ENCODE assay signal across 14 mouse cellular contexts in the genomic region with DNA sequence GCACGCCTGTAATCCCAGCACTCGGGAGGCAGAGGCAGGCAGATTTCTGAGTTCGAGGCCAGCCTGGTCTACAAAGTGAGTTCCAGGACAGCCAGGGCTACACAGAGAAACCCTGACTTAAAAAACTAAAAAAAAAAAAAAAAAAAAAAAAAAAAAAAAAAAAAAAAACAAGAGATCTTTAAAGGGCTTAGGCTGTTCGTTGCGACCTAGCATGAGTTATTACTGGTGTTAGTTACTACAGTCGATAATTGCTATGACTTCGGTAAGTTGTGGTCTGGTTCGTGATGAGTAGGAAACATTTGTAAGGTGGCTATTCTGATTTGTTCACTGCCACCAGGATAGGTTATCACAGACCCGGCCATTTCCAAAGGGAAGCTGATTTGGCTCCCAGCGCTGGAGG. TPM values are rescaled to one million over a fixed set of nuclear protein-coding genes. Genes with fewer than 3 reads are reported as not detected.
DNase-seq lines count a peak whose midpoint lies in the region; ATAC-seq and TF ChIP-seq lines count a peak whose summit lies in the region.
"Not testable (repeated sequence)": the region's sequence is repeated elsewhere in the genome, so short reads cannot be mapped to it uniquely, and the experiment has no call there.
"Had no signal": no experiment of that assay in that cellular context is flagged by ENCODE, and none has a peak within 500 bp of the region (broad histone marks: within the 10 kb centered on the region; RNA-seq: fewer than 3 reads in every experiment).

No protein-coding gene starts in this region.

- H3K36me3 ChIP-seq in ES-E14 (ENCODE audit: control insufficient read depth, insufficient read depth, low read length, poor library complexity, severe bottlenecking), result peaks cover 53% of the 10 kb centered on the region
- peaks cover 94% of the 10 kb centered on the region for H3K36me3 ChIP-seq in heart, embryonic 10.5 days
- H3K36me3 ChIP-seq in heart, embryonic 12.5 days, result peaks cover 81% of the 10 kb centered on the region
- H3K36me3 ChIP-seq in heart, embryonic 14.5 days (ENCODE audit: control insufficient read depth, insufficient read depth, low read length), result peaks cover 85% of the 10 kb centered on the region
- H3K36me3 ChIP-seq in intestine, embryonic 15.5 days, result peaks cover 52% of the 10 kb centered on the region
- peaks cover 58% of the 10 kb centered on the region for H3K36me3 ChIP-seq in intestine, postnatal 0 days (ENCODE audit: control insufficient read depth, insufficient read depth)

- H3K4me2 ChIP-seq in heart, embryonic 12.5 days; heart, embryonic 14.5 days (ENCODE audit: low read length); intestine, embryonic 15.5 days (replicated peaks); intestine, postnatal 0 days (replicated peaks; ENCODE audit: low read depth): not testable (repeated sequence)

- not testable (repeated sequence) for TF ChIP-seq CTCF in intestine, postnatal 0 days (IDR thresholded peaks at IDR 0.05; ENCODE audit: low read depth)

- H3K27me3 ChIP-seq in heart, embryonic 10.5 days (ENCODE audit: insufficient read depth, poor library complexity, severe bottlenecking); heart, embryonic 12.5 days (replicated peaks); heart, embryonic 14.5 days (ENCODE audit: control insufficient read depth, insufficient read depth, low read length); intestine, embryonic 15.5 days (replicated peaks); intestine, postnatal 0 days (replicated peaks; ENCODE audit: control insufficient read depth, insufficient read depth, low read length): not testable (repeated sequence)

- WGBS in heart, embryonic 10.5 days, result 91% methylated on average over 10 of the region's 10 CpGs
- 88% methylated on average over 10 of the region's 10 CpGs for WGBS in heart, embryonic 12.5 days
- 94% methylated on average over 10 of the region's 10 CpGs for WGBS in heart, embryonic 14.5 days
- 85% methylated on average over 10 of the region's 10 CpGs for WGBS in intestine, embryonic 15.5 days
- WGBS in intestine, postnatal 0 days, result 81% methylated on average over 10 of the region's 10 CpGs

- H3K4me1 ChIP-seq in ES-E14 (ENCODE audit: control insufficient read depth in 2 of 2, insufficient read depth in 2 of 2, low read length in 2 of 2, poor library complexity in 1 of 2); intestine, postnatal 0 days (replicated peaks; ENCODE audit: control insufficient read depth, insufficient read depth, low read length): not testable (repeated sequence)
- H3K4me1 ChIP-seq in heart, embryonic 10.5 days, result peaks cover 24% of the 10 kb centered on the region
- H3K4me1 ChIP-seq in heart, embryonic 12.5 days (replicated peaks), result peaks cover 28% of the 10 kb centered on the region
- H3K4me1 ChIP-seq in heart, embryonic 14.5 days (ENCODE audit: control insufficient read depth in 2 of 2, insufficient read depth in 2 of 2, low read length in 2 of 2), result peaks cover 13 to 18% of the 10 kb centered on the region in 2 experiments
- H3K4me1 ChIP-seq in intestine, embryonic 15.5 days (replicated peaks), result peaks cover 12% of the 10 kb centered on the region; the same call in 1 of the 2 replicates

- in situ Hi-C loops in ES-E14 (cut with MboI; ENCODE audit: low sequenced_read_pairs in 2 of 2, unreplicated experiment in 2 of 2), result not testable (repeated sequence)

- not testable (repeated sequence) for H3K27ac ChIP-seq in ES-E14 (ENCODE audit: insufficient read depth, low read depth, low read length, poor library complexity, severe bottlenecking)
- 0 out of 2 replicates have a peak overlapping the region, but pooled peaks have one; percentile 57 for H3K27ac ChIP-seq in heart, embryonic 10.5 days
- peak overlapping the region; percentile 88 for H3K27ac ChIP-seq in heart, embryonic 12.5 days (ENCODE audit: poor library complexity, severe bottlenecking)
- H3K27ac ChIP-seq in heart, embryonic 14.5 days (replicated peaks in 1 of 2; ENCODE audit: control insufficient read depth in 1 of 2, insufficient read depth in 1 of 2, low read depth in 2 of 2, low read length in 2 of 2), result peak overlapping the region; percentile 41 to 73; a peak in 2 of 4 replicates
- peak overlapping the region; percentile 79 for H3K27ac ChIP-seq in intestine, embryonic 15.5 days
- peak overlapping the region; percentile 95 for H3K27ac ChIP-seq in intestine, postnatal 0 days (ENCODE audit: low read depth, low read length)

- H3K9ac ChIP-seq in ES-E14 (ENCODE audit: insufficient read depth, low read depth, low read length, poor library complexity, severe bottlenecking); heart, embryonic 12.5 days; heart, embryonic 14.5 days (ENCODE audit: low read length); intestine, embryonic 15.5 days; intestine, postnatal 0 days (ENCODE audit: low read depth, low read length): not testable (repeated sequence)

- DNase-seq in ES-E14 (ENCODE audit: low read depth, low spot score); heart, embryonic 10.5 days (ENCODE audit: low spot score): not testable (repeated sequence)

- not testable (repeated sequence) for H3K9me3 ChIP-seq in ES-E14 (ENCODE audit: control insufficient read depth, insufficient read depth, low read depth, low read length); heart, embryonic 10.5 days; heart, embryonic 12.5 days (replicated peaks); heart, embryonic 14.5 days (ENCODE audit: control insufficient read depth, low read length); intestine, embryonic 15.5 days; intestine, postnatal 0 days (ENCODE audit: control insufficient read depth)

- H3K4me3 ChIP-seq in ES-E14 (ENCODE audit: insufficient read depth in 1 of 2, low read depth in 1 of 2, low read length in 2 of 2, poor library complexity in 1 of 2, severe bottlenecking in 1 of 2); heart, embryonic 10.5 days; heart, embryonic 12.5 days; heart, embryonic 14.5 days (ENCODE audit: control insufficient read depth in 1 of 2, insufficient read depth in 1 of 2, low read depth in 1 of 2, low read length in 2 of 2); intestine, embryonic 15.5 days (replicated peaks); intestine, postnatal 0 days (ENCODE audit: low read depth, low read length): not testable (repeated sequence)

- not testable (repeated sequence) for ATAC-seq in heart, embryonic 12.5 days (ENCODE audit: insufficient number of reproducible peaks, low FRiP score); heart, embryonic 14.5 days (ENCODE audit: insufficient number of reproducible peaks, insufficient read depth, low FRiP score, low read depth); intestine, embryonic 15.5 days; intestine, postnatal 0 days

TF ChIP-seq in ES-E14, 5 proteins besides CTCF, POLR2A, EP300 and RAD21:
- TF ChIP-seq ZNF384 (IDR thresholded peaks at IDR 0.05; ENCODE audit: low read depth, low read length), result peak; percentile 75

RNA-seq across cellular contexts. Expression of gene Brpf3, which starts 15.4 kb away (rescaled TPM):
- 20.5 and 24.5 TPM in 2 replicates for total RNA-seq in ES-E14 (2012; rRNA removed)
- 14.1 and 14.5 TPM in 2 replicates for polyA plus RNA-seq in heart, embryonic 10.5 days (2016; fragmentation: Nextera tagmentation; extraction: Ambion mirVana)
- 13.2 and 15.4 TPM in 2 replicates for polyA plus RNA-seq in heart, embryonic 12.5 days (2016; fragmentation: Nextera tagmentation; extraction: Ambion mirVana)
- polyA plus RNA-seq in heart, embryonic 14.5 days (2014; fragmentation: Nextera tagmentation; extraction: Ambion mirVana), result 6.0 and 6.4 TPM in 2 replicates
- polyA plus RNA-seq in intestine, embryonic 15.5 days (2015; fragmentation: Nextera tagmentation; extraction: Ambion mirVana), result 13.1 and 18.1 TPM in 2 replicates
- 42.9 and 44.4 TPM in 2 replicates for polyA plus RNA-seq in intestine, postnatal 0 days (2015; fragmentation: Nextera tagmentation; extraction: Ambion mirVana)

RNA-seq across cellular contexts. Expression of gene Pnpla1, which starts 41.9 kb away (rescaled TPM):
- 0.05 and 0.27 TPM in 2 replicates for total RNA-seq in ES-E14 (2012; rRNA removed)
- polyA plus RNA-seq in heart, embryonic 10.5 days (2016; fragmentation: Nextera tagmentation; extraction: Ambion mirVana), result not detected in 2 replicates
- polyA plus RNA-seq in heart, embryonic 12.5 days (2016; fragmentation: Nextera tagmentation; extraction: Ambion mirVana), result 0.05 TPM in 1 of 2 replicates, not detected in the other
- 0.11 TPM in 1 of 2 replicates, not detected in the other for polyA plus RNA-seq in heart, embryonic 14.5 days (2014; fragmentation: Nextera tagmentation; extraction: Ambion mirVana)
- polyA plus RNA-seq in intestine, embryonic 15.5 days (2015; fragmentation: Nextera tagmentation; extraction: Ambion mirVana), result 0.95 and 1.2 TPM in 2 replicates
- 0.12 and 0.20 TPM in 2 replicates for polyA plus RNA-seq in intestine, postnatal 0 days (2015; fragmentation: Nextera tagmentation; extraction: Ambion mirVana)
- total RNA-seq: CH12.LX; forebrain, postnatal 0 days had no signal
- polyA plus RNA-seq: activated CD4-positive, CD25-positive, alpha-beta regulatory T cell, adult 4 months; CD4-positive, CD25-positive, alpha-beta regulatory T cell, adult 4 months; forebrain, embryonic 11.5 days; forebrain, embryonic 13.5 days; forebrain, embryonic 15.5 days; Patski had no signal

RNA-seq across cellular contexts. Expression of gene Mapk13, which starts 47.2 kb away (rescaled TPM):
- total RNA-seq in ES-E14 (2012; rRNA removed), result 7.1 and 14.6 TPM in 2 replicates
- 5.3 and 13.6 TPM in 2 replicates for polyA plus RNA-seq in heart, embryonic 10.5 days (2016; fragmentation: Nextera tagmentation; extraction: Ambion mirVana)
- polyA plus RNA-seq in heart, embryonic 12.5 days (2016; fragmentation: Nextera tagmentation; extraction: Ambion mirVana), result 3.2 and 3.9 TPM in 2 replicates
- 1.7 and 2.5 TPM in 2 replicates for polyA plus RNA-seq in heart, embryonic 14.5 days (2014; fragmentation: Nextera tagmentation; extraction: Ambion mirVana)
- polyA plus RNA-seq in intestine, embryonic 15.5 days (2015; fragmentation: Nextera tagmentation; extraction: Ambion mirVana), result 214 and 219 TPM in 2 replicates
- 204 and 222 TPM in 2 replicates for polyA plus RNA-seq in intestine, postnatal 0 days (2015; fragmentation: Nextera tagmentation; extraction: Ambion mirVana)
- total RNA-seq: CH12.LX had no signal
- polyA plus RNA-seq: activated CD4-positive, CD25-positive, alpha-beta regulatory T cell, adult 4 months; CD4-positive, CD25-positive, alpha-beta regulatory T cell, adult 4 months had no signal

Comparison
In these comparisons a context has a peak if more than half of its experiments do, and no peak if none do; other contexts are left out.
1. RNA of gene Mapk13, which starts 47.2 kb away (polyA plus RNA-seq): 214 to 219 TPM in intestine, embryonic 15.5 days and 204 to 222 TPM in intestine, postnatal 0 days; 5.3 to 13.6 TPM in heart, embryonic 10.5 days, 3.2 to 3.9 TPM in heart, embryonic 12.5 days and 1.7 to 2.5 TPM in heart, embryonic 14.5 days; every median in the first group is over 10 times any median in the second.